Mouse (Mus musculus) thymus, postnatal 25 days (tissue): ENCODE data around the gene Vmn1r181.
A peak's percentile ranks its signal among the peaks of the same experiment; 100 is the strongest.
"Not testable (repeated sequence)": the region's sequence is repeated elsewhere in the genome, so short reads cannot be mapped to it uniquely, and the experiment has no call there.

Experiments
- DNase-seq: peaks from one replicate; pipeline ENCODE4 v3.0.0; 2022

Gene Vmn1r181

DNA sequence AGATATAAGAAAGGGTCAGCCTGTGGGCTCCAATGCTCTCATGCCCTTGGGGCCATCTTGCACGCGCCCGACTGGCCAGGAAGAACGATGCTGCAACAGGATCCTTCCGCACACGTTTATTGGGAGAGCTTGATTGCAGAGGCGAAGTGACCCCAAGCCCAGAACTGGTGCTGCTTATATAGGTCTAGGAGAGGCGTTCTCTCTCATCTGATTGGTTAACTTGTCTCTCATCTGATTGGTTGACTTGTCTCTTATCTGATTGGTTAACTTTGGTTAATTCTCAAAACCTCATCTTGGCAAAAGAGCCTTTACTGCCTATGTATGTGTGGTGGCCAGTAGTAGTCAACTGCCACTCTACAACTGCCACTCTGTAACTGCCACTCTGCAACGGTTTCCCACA, at the start of gene Vmn1r181:
Vmn1r181 (plus strand) TSS at position 301 of the 400 bp plus-strand sequence.
- not testable (repeated sequence) for DNase-seq

DNA sequence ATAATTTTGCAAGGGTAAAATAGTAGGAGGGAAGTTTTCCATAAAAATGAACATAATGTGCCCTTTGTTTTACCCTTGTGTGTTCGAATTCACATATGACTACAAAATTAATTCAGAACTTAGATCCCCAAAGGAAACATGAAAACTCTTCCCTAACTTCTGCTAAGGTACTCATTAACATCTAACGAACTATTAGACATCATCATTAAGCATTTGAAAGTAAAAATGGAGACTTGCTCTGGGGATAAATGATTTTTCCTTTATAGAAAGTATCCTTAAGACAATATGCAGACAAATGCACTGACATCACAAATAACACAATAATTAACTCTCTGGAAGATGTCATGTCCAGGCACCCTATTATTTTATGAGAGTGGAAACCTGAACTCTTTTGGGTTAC, 47.7 kb upstream of the Vmn1r181 start, which contains the start of gene Vmn1r179:
Vmn1r179 (plus strand) TSS at position 301 of the 400 bp plus-strand sequence.
- DNase-seq = no peak

DNA sequence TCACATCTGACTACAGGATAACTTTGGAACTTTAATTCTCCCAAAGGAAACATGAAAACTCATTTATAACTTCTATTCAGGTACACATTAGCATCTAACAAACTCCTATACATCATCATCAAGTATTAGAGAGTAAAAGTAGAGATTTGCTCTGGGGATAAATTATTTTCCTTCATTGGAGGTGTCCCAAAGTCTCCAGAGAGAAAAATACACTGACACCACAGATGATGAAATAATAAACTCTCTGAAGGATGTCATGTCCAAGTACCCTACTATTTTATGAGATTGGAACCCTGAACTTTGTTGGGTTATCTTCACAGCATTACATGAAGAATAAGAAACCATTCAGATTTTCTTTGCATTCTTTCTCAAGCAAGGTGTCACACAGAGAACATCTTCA, 24.1 kb upstream of the Vmn1r181 start, which contains the start of gene Vmn1r180:
Vmn1r180 (plus strand) TSS at position 301 of the 400 bp plus-strand sequence.
- no peak for DNase-seq

DNA sequence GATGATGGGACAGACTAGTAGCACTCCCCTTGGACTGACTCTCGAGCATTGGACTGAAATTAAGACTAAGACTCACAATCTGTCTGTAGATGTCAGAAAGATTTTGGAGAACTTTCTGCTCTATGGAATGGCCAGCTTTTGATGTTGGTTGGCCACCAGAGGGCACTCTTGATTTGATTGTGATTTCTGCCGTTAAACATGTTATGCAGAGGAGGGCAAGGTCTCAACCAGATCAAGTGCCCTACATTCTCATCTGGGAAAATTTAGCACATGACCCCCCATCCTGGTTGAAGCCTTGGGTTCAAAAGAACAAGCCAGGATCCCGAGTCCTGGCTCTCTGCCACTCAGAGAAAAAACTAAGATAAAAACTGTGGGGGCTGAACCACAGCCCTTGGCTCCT, 6.4 kb upstream of the Vmn1r181 start:
- DNase-seq = peak; percentile 14

DNA sequence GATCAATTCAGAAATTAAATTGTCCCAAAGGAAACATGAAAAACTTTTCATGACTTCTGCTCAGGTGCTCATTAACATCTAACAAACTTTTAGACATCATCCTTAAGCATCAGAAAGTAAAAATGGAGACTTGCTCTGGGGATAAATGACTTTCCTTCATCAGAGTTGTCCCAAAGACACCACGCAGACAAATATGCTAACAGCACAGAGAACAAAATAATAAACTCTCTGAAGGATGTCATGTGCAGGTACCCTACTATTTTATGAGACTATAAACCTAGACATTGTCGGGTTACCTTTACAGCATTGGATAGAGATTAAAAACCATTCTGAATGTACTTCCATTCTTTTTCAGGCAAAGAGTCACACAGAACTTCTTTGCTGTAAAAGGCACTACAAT, 27.0 kb downstream of the Vmn1r181 start, which contains the start of gene V1rd19:
V1rd19 (plus strand) TSS at position 301 of the 400 bp plus-strand sequence.
- DNase-seq = no peak
